ENCODE assay signal across 16 mouse cellular contexts in the genomic region with DNA sequence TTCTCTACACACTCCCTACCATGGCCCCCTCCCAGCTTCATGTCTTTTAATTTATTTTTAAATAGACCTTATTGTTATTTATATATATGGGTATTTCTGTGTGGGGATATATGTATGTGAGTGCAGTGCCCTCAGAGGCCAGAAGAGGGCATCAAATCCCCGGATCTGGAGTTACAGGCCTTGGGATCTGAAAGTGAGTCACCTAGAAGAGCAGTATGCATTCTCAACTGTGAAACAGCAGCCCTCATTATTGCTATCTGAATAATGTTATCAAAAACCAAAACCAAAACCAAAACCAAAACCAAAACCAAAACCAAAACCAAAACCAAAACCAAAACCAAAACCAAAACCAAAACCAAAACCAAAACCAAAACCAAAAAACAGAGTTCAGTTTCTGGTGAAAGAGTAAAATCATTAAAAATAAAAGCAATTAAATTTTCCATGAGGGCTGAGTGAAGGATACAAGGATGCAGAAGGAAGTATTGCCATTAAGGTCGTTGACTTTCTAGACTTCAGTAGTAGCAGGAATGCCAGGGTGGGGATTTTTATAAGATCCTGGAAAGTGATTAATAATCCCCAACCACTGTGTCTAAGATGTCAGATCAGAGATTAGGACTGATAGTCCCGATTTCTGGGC.
DNase-seq lines count a peak whose midpoint lies in the region; ATAC-seq and TF ChIP-seq lines count a peak whose summit lies in the region.
"Had no signal": no experiment of that assay in that cellular context is flagged by ENCODE, and none has a peak within 500 bp of the region (broad histone marks: within the 10 kb centered on the region; RNA-seq: fewer than 3 reads in every experiment).

No protein-coding gene starts in this region.

- no peaks in the 10 kb centered on the region for H3K4me1 ChIP-seq in midbrain, postnatal 0 days (ENCODE audit: insufficient read depth, low read length)
- H3K4me1 ChIP-seq in midbrain, embryonic 13.5 days (replicated peaks), result peaks cover 4% of the 10 kb centered on the region; the same call in 1 of the 2 replicates
- no peaks in the 10 kb centered on the region for H3K4me1 ChIP-seq in intestine, postnatal 0 days (replicated peaks; ENCODE audit: control insufficient read depth, insufficient read depth, low read length)
- H3K4me1 ChIP-seq: embryonic facial prominence, embryonic 12.5 days; liver, embryonic 15.5 days; midbrain, embryonic 12.5 days had no signal

- no peak overlapping the region for H3K4me3 ChIP-seq in midbrain, postnatal 0 days (ENCODE audit: low read depth, low read length)
- no peak overlapping the region for H3K4me3 ChIP-seq in midbrain, embryonic 13.5 days (replicated peaks)
- H3K4me3 ChIP-seq in intestine, postnatal 0 days (ENCODE audit: low read depth, low read length), result no peak overlapping the region
- H3K4me3 ChIP-seq: embryonic facial prominence, embryonic 12.5 days; limb, embryonic 12.5 days; liver, embryonic 15.5 days; midbrain, embryonic 12.5 days had no signal

- H3K4me2 ChIP-seq in midbrain, postnatal 0 days (ENCODE audit: low read depth, low read length, poor library complexity, severe bottlenecking), result no peak overlapping the region
- H3K4me2 ChIP-seq in midbrain, embryonic 13.5 days (replicated peaks), result no peak overlapping the region
- no peak overlapping the region for H3K4me2 ChIP-seq in intestine, postnatal 0 days (replicated peaks; ENCODE audit: low read depth)
- H3K4me2 ChIP-seq: embryonic facial prominence, embryonic 12.5 days; limb, embryonic 12.5 days; liver, embryonic 15.5 days; midbrain, embryonic 12.5 days had no signal

- in situ Hi-C loops in Patski (cut with MboI; ENCODE audit: low pct_unique_long_range_greater_than_20kb), result loop anchor here (25.0 kb wide), 1 partner anchor 605 kb away; no protein-coding TSS in a partner anchor

- WGBS in midbrain, postnatal 0 days, result 68% methylated on average over 3 of the region's 3 CpGs
- WGBS in midbrain, embryonic 13.5 days, result 75% methylated on average over 3 of the region's 3 CpGs
- 61% methylated on average over 3 of the region's 3 CpGs for WGBS in intestine, postnatal 0 days

- H3K9ac ChIP-seq in midbrain, postnatal 0 days (replicated peaks; ENCODE audit: low read length, poor library complexity, severe bottlenecking), result no peak overlapping the region
- H3K9ac ChIP-seq in midbrain, embryonic 13.5 days (replicated peaks), result no peak overlapping the region
- no peak overlapping the region for H3K9ac ChIP-seq in intestine, postnatal 0 days (ENCODE audit: low read depth, low read length)
- H3K9ac ChIP-seq: embryonic facial prominence, embryonic 12.5 days; limb, embryonic 12.5 days; liver, embryonic 15.5 days; midbrain, embryonic 12.5 days had no signal

- H3K36me3 ChIP-seq in midbrain, postnatal 0 days (ENCODE audit: insufficient read depth, low read length), result no peaks in the 10 kb centered on the region
- no peaks in the 10 kb centered on the region for H3K36me3 ChIP-seq in midbrain, embryonic 13.5 days
- H3K36me3 ChIP-seq in intestine, postnatal 0 days (ENCODE audit: control insufficient read depth, insufficient read depth), result no peaks in the 10 kb centered on the region
- H3K36me3 ChIP-seq: embryonic facial prominence, embryonic 12.5 days; limb, embryonic 12.5 days; liver, embryonic 15.5 days; midbrain, embryonic 12.5 days had no signal

- CTCF ChIA-PET in Patski (lab: Charles Lee), result interaction anchor here (1.4 kb wide), 1 partner anchor 14 kb away, joined by 3 read pairs; no protein-coding TSS in a partner anchor

- DNase-seq in cerebellum, postnatal 14 days, result peak; percentile 7 to 35
- no peak for DNase-seq in cerebellum, adult 9-11 months
- DNase-seq in midbrain, postnatal 0 days (ENCODE audit: low spot score), result no peak
- no peak for DNase-seq in Patski (ENCODE audit: low read depth, low spot score)
- DNase-seq in MN1 (ENCODE audit: low spot score), result no peak
- no peak for DNase-seq in adrenal gland, adult 18-20 months (ENCODE audit: low spot score in 2 of 2)
- DNase-seq: cerebellum, adult 11 months; heart, adult 11 months; kidney, postnatal 36 days; lung, postnatal 4 days had no signal

- no peak overlapping the region for H3K27ac ChIP-seq in midbrain, postnatal 0 days (ENCODE audit: low read depth, low read length)
- no peak overlapping the region for H3K27ac ChIP-seq in midbrain, embryonic 13.5 days
- H3K27ac ChIP-seq in intestine, postnatal 0 days (ENCODE audit: low read depth, low read length), result no peak overlapping the region
- H3K27ac ChIP-seq: embryonic facial prominence, embryonic 12.5 days; limb, embryonic 12.5 days; liver, embryonic 15.5 days; midbrain, embryonic 12.5 days had no signal

- no peaks in the 10 kb centered on the region for H3K27me3 ChIP-seq in midbrain, postnatal 0 days (ENCODE audit: insufficient read depth, low read length)
- no peaks in the 10 kb centered on the region for H3K27me3 ChIP-seq in midbrain, embryonic 13.5 days
- H3K27me3 ChIP-seq in Patski, result no peaks in the 10 kb centered on the region
- no peaks in the 10 kb centered on the region for H3K27me3 ChIP-seq in intestine, postnatal 0 days (replicated peaks; ENCODE audit: control insufficient read depth, insufficient read depth, low read length)
- H3K27me3 ChIP-seq: embryonic facial prominence, embryonic 12.5 days; limb, embryonic 12.5 days; liver, embryonic 15.5 days; midbrain, embryonic 12.5 days had no signal

- TF ChIP-seq CTCF in midbrain, postnatal 0 days (IDR thresholded peaks at IDR 0.05), result peak; percentile 56
- TF ChIP-seq CTCF in Patski (IDR thresholded peaks at IDR 0.05), result peak; percentile 35
- peak; percentile 32 for TF ChIP-seq CTCF in intestine, postnatal 0 days (IDR thresholded peaks at IDR 0.05; ENCODE audit: low read depth)

- H3K9me3 ChIP-seq in midbrain, postnatal 0 days (ENCODE audit: low read length), result no peaks in the 10 kb centered on the region
- H3K9me3 ChIP-seq in midbrain, embryonic 13.5 days, result no peaks in the 10 kb centered on the region
- H3K9me3 ChIP-seq in intestine, postnatal 0 days (ENCODE audit: control insufficient read depth), result no peaks in the 10 kb centered on the region
- H3K9me3 ChIP-seq: embryonic facial prominence, embryonic 12.5 days; limb, embryonic 12.5 days; liver, embryonic 15.5 days; midbrain, embryonic 12.5 days had no signal

- ATAC-seq in midbrain, postnatal 0 days (ENCODE audit: low FRiP score), result no peak
- ATAC-seq in midbrain, embryonic 13.5 days, result no peak
- ATAC-seq in Patski, result no peak
- peak; percentile 59; the same call in 1 of the 2 replicates for ATAC-seq in intestine, postnatal 0 days

- POLR2A ChIA-PET in Patski (lab: Charles Lee), result interaction anchor here (0.6 kb wide), 1 partner anchor 215 kb away, joined by 3 read pairs; no protein-coding TSS in a partner anchor

Comparison
In these comparisons a context has a peak if more than half of its experiments do, and no peak if none do; other contexts are left out.
1. DNase-seq: peak in cerebellum, postnatal 14 days (2 of 2); none in cerebellum, adult 9-11 months (single experiment), midbrain, postnatal 0 days (single experiment), Patski (single experiment), MN1 (single experiment) and adrenal gland, adult 18-20 months (0 of 2).
2. Peak in every context shown above with its lines, with median percentiles within 50 percentile points of each other: CTCF ChIP-seq.